Mouse (Mus musculus) heart, embryonic 16.5 days (tissue): Measurements from ENCODE around the gene Tmem251. TPM values are rescaled to one million over a fixed set of nuclear protein-coding genes. Genes with fewer than 3 reads are reported as not detected.

Source experiments
- ATAC-seq: fragments of 200-750 bp; cut with Nextera tagmentation; replicated peaks from 2 replicates; pipeline ENCODE4 v1.8.0; 2017; ENCODE audit warnings: moderate number of reproducible peaks; ENCODE audit not compliant: insufficient read depth, low FRiP score; ENCODE audit errors: extremely low read depth
- H3K27ac ChIP-seq: fragments of 300-500 bp; sonication (generic); 2 replicates; pipeline ENCODE4 v1.5.1; 2014; ENCODE audit warnings: mild to moderate bottlenecking, low read length, control low read depth, moderate library complexity
- H3K27me3 ChIP-seq: fragments of 300-500 bp; sonication (generic); 2 replicates; pipeline ENCODE4 v1.6.1; 2014; ENCODE audit warnings: low read length, mixed read lengths; ENCODE audit not compliant: control insufficient read depth, insufficient read depth
- H3K36me3 ChIP-seq: fragments of 300-500 bp; sonication (generic); 2 replicates; pipeline ENCODE4 v1.6.1; 2014; ENCODE audit not compliant: control insufficient read depth, insufficient read depth
- H3K4me1 ChIP-seq: fragments of 300-500 bp; sonication (generic); 2 replicates; pipeline ENCODE4 v1.6.1; 2014; ENCODE audit warnings: low read length, mixed read lengths; ENCODE audit not compliant: control insufficient read depth, insufficient read depth
- H3K4me2 ChIP-seq: fragments of 300-500 bp; sonication (generic); 2 replicates; pipeline ENCODE4 v1.6.1; 2014; ENCODE audit warnings: low read depth, mild to moderate bottlenecking, control low read depth, low read length
- H3K4me3 ChIP-seq: fragments of 300-500 bp; sonication (generic); 2 replicates; pipeline ENCODE4 v1.5.1; 2014; ENCODE audit warnings: mild to moderate bottlenecking, control low read depth, low read length
- H3K9ac ChIP-seq: fragments of 300-500 bp; sonication (generic); 2 replicates; pipeline ENCODE4 v1.6.1; 2014; ENCODE audit warnings: low read length, control low read depth
- H3K9me3 ChIP-seq: fragments of 300-500 bp; sonication (generic); replicated peaks from 2 replicates; pipeline ENCODE4 v1.6.1; 2016; ENCODE audit warnings: low read length; ENCODE audit not compliant: control insufficient read depth
- WGBS: fragments of 180-500 bp; shearing (Covaris S2); extraction: QIAGEN DNeasy Blood & Tissue Kit; methylation state at CpG from one replicate; pipeline ENCODE4 v1.1.7; 2014; 5-methylcytosine and 5-hydroxymethylcytosine counted together
- polyA plus RNA-seq: library from polyadenylated mRNA; unstranded; fragments of >200 nt; fragmentation: Nextera tagmentation; extraction: Ambion mirVana; gene quantifications from 2 replicates; pipeline ENCODE4 v1.2.1, GENCODE M21; 2015

Gene Tmem251
- polyA plus RNA-seq, 1 experiment from 2014 or later, result 8.3 TPM

- Histone ChIP-seq H3K36me3 (peaks cover 6% of the 10 kb centered on the region), H3K9me3 (no peaks in the 10 kb centered on the region), H3K27me3 (no peaks in the 10 kb centered on the region), H3K4me2 (peak overlapping the region; percentile 93), H3K27ac (peak overlapping the region; percentile 80), H3K4me3 (peak overlapping the region; percentile 75), H3K9ac (peak overlapping the region; percentile 87), H3K4me1 (peaks cover 16% of the 10 kb centered on the region)
- WGBS, result 5% methylated on average over 5 of the region's 5 CpGs
- ATAC-seq, result no peak
These were observed 15.4 kb downstream of the Tmem251 start for GRCm38 (mm10) chr12:102758936-102759335.

- Histone ChIP-seq H3K4me3 (no peak overlapping the region), H3K27me3 (no peaks in the 10 kb centered on the region), H3K36me3 (peaks cover 19% of the 10 kb centered on the region), H3K27ac (no peak overlapping the region), H3K9ac (no peak overlapping the region), H3K4me1 (peaks cover 11% of the 10 kb centered on the region), H3K4me2 (no peak overlapping the region), H3K9me3 (no peaks in the 10 kb centered on the region)
- ATAC-seq, result no peak
- 79% methylated on average over 3 of the region's 3 CpGs for WGBS
These were observed 18.1 kb downstream of the Tmem251 start for GRCm38 (mm10) chr12:102761668-102762067.

GRCm38 (mm10) chr12:102763696-102764095, 20.1 kb downstream of the Tmem251 start:
- no peaks in the 10 kb centered on the region for H3K27me3 ChIP-seq
- H3K9ac ChIP-seq, result no peak overlapping the region
- no peak overlapping the region for H3K4me3 ChIP-seq
- H3K4me2 ChIP-seq, result no peak overlapping the region
- no peak overlapping the region for H3K27ac ChIP-seq
- H3K4me1 ChIP-seq, result peaks cover 7% of the 10 kb centered on the region
- peaks cover 34% of the 10 kb centered on the region for H3K36me3 ChIP-seq
- no peaks in the 10 kb centered on the region for H3K9me3 ChIP-seq
- no peak for ATAC-seq

GRCm38 (mm10) chr12:102769000-102769399, 25.4 kb downstream of the Tmem251 start:
- no peak for ATAC-seq
- Histone ChIP-seq H3K27me3 (no peaks in the 10 kb centered on the region), H3K9me3 (0 out of 2 replicates have a peak, but pooled peaks cover 3% of the 10 kb centered on the region), H3K4me3 (no peak overlapping the region), H3K4me1 (no peaks in the 10 kb centered on the region), H3K4me2 (no peak overlapping the region), H3K9ac (no peak overlapping the region), H3K36me3 (peaks cover 63% of the 10 kb centered on the region), H3K27ac (no peak overlapping the region)
- WGBS, result 85% methylated on average over 4 of the region's 4 CpGs

GRCm38 (mm10) chr12:102771601-102772000, 28.0 kb downstream of the Tmem251 start:
- H3K27ac ChIP-seq, result no peak overlapping the region
- H3K4me2 ChIP-seq, result no peak overlapping the region
- WGBS, result 95% methylated on average over 8 of the region's 8 CpGs
- H3K9me3 ChIP-seq, result 0 out of 2 replicates have a peak, but pooled peaks cover 3% of the 10 kb centered on the region
- no peak overlapping the region for H3K4me3 ChIP-seq
- H3K27me3 ChIP-seq, result no peaks in the 10 kb centered on the region
- no peak overlapping the region for H3K9ac ChIP-seq
- H3K36me3 ChIP-seq, result peaks cover 69% of the 10 kb centered on the region
- H3K4me1 ChIP-seq, result no peaks in the 10 kb centered on the region
- ATAC-seq, result no peak

- Histone ChIP-seq H3K4me1 (no peaks in the 10 kb centered on the region), H3K9me3 (0 out of 2 replicates have a peak, but pooled peaks cover 3% of the 10 kb centered on the region), H3K4me3 (no peak overlapping the region), H3K36me3 (peaks cover 67% of the 10 kb centered on the region), H3K9ac (no peak overlapping the region), H3K4me2 (no peak overlapping the region), H3K27ac (no peak overlapping the region), H3K27me3 (no peaks in the 10 kb centered on the region)
- WGBS, result 92% methylated on average over 5 of the region's 5 CpGs
- no peak for ATAC-seq
These were observed 29.1 kb downstream of the Tmem251 start for GRCm38 (mm10) chr12:102772676-102773075.

- no peaks in the 10 kb centered on the region for H3K27me3 ChIP-seq
- H3K9me3 ChIP-seq, result 0 out of 2 replicates have a peak, but pooled peaks cover 3% of the 10 kb centered on the region
- no peaks in the 10 kb centered on the region for H3K4me1 ChIP-seq
- 91% methylated on average over 14 of the region's 14 CpGs for WGBS
- H3K4me3 ChIP-seq, result no peak overlapping the region
- H3K9ac ChIP-seq, result no peak overlapping the region
- peaks cover 41% of the 10 kb centered on the region for H3K36me3 ChIP-seq
- no peak overlapping the region for H3K4me2 ChIP-seq
- no peak overlapping the region for H3K27ac ChIP-seq
- no peak for ATAC-seq
These were observed 32.5 kb downstream of the Tmem251 start for GRCm38 (mm10) chr12:102776035-102776434.

- WGBS, result 81% methylated on average over 5 of the region's 5 CpGs
- no peak overlapping the region for H3K9ac ChIP-seq
- H3K4me1 ChIP-seq, result no peaks in the 10 kb centered on the region
- H3K27me3 ChIP-seq, result no peaks in the 10 kb centered on the region
- no peak overlapping the region for H3K4me3 ChIP-seq
- no peak overlapping the region for H3K27ac ChIP-seq
- peaks cover 30% of the 10 kb centered on the region for H3K36me3 ChIP-seq
- H3K4me2 ChIP-seq, result no peak overlapping the region
- no peak for ATAC-seq
- no peaks in the 10 kb centered on the region for H3K9me3 ChIP-seq
These were observed 34.6 kb downstream of the Tmem251 start for GRCm38 (mm10) chr12:102778151-102778550.

- Histone ChIP-seq H3K27me3 (no peaks in the 10 kb centered on the region), H3K4me2 (no peak overlapping the region), H3K9me3 (no peaks in the 10 kb centered on the region), H3K27ac (no peak overlapping the region), H3K4me3 (no peak overlapping the region), H3K9ac (no peak overlapping the region), H3K36me3 (peaks cover 21% of the 10 kb centered on the region), H3K4me1 (no peaks in the 10 kb centered on the region)
- WGBS, result 46% methylated on average over 3 of the region's 3 CpGs
- no peak; the same call in 1 of the 2 replicates for ATAC-seq
These were observed 35.9 kb downstream of the Tmem251 start for GRCm38 (mm10) chr12:102779452-102779851.
